Mouse (Mus musculus) stomach, embryonic 14.5 days (tissue): Measurements from ENCODE around the gene Zbtb41. TPM values are rescaled to one million over a fixed set of nuclear protein-coding genes. Genes with fewer than 3 reads are reported as not detected.

Experiments
- ATAC-seq: fragments of 200-750 bp; cut with Nextera tagmentation; 2 replicates; pipeline ENCODE4 v1.8.0; 2017; ENCODE audit warnings: low read depth, moderate TSS enrichment; ENCODE audit not compliant: insufficient number of reproducible peaks, insufficient read depth, low FRiP score
- H3K27ac ChIP-seq: fragments of 300-500 bp; sonication (generic); 2 replicates; pipeline ENCODE4 v1.5.1; 2014; ENCODE audit warnings: mild to moderate bottlenecking, low read length, moderate library complexity, mixed read lengths
- H3K27me3 ChIP-seq: fragments of 300-500 bp; sonication (generic); 2 replicates; pipeline ENCODE4 v1.6.1; 2014; ENCODE audit warnings: low read length, control low read depth, mixed read lengths; ENCODE audit not compliant: control insufficient read depth, insufficient read depth
- H3K36me3 ChIP-seq: fragments of 300-500 bp; sonication (generic); 2 replicates; pipeline ENCODE4 v1.6.1; 2014; ENCODE audit warnings: mild to moderate bottlenecking, control low read depth, low read length, moderate library complexity, mixed read lengths; ENCODE audit not compliant: control insufficient read depth, insufficient read depth
- H3K4me1 ChIP-seq: fragments of 300-500 bp; sonication (generic); 2 replicates; pipeline ENCODE4 v1.6.1; 2014; ENCODE audit warnings: low read length, control low read depth, mixed read lengths; ENCODE audit not compliant: control insufficient read depth, insufficient read depth
- H3K4me2 ChIP-seq: fragments of 300-500 bp; sonication (generic); replicated peaks from 2 replicates; pipeline ENCODE4 v1.6.1; 2014; ENCODE audit warnings: low read depth, low read length, control low read depth
- H3K4me3 ChIP-seq: fragments of 300-500 bp; sonication (generic); 2 replicates; pipeline ENCODE4 v1.5.1; 2014; ENCODE audit warnings: low read depth, low read length, control low read depth
- H3K9ac ChIP-seq: fragments of 300-500 bp; sonication (generic); replicated peaks from 2 replicates; pipeline ENCODE4 v1.6.1; 2014; ENCODE audit warnings: low read depth, mild to moderate bottlenecking, control low read depth, low read length, moderate library complexity, mixed read lengths
- H3K9me3 ChIP-seq: fragments of 300-500 bp; sonication (generic); 2 replicates; pipeline ENCODE4 v1.6.1; 2016; ENCODE audit warnings: low read depth, low read length, control low read depth; ENCODE audit not compliant: control insufficient read depth
- WGBS: fragments of 180-500 bp; shearing (Covaris S2); extraction: QIAGEN DNeasy Blood & Tissue Kit; methylation state at CpG from one replicate; pipeline ENCODE4 v1.1.7; 2014; 5-methylcytosine and 5-hydroxymethylcytosine counted together
- polyA plus RNA-seq: library from polyadenylated mRNA; unstranded; fragments of >200 nt; fragmentation: Nextera tagmentation; extraction: Ambion mirVana; gene quantifications from 2 replicates; pipeline ENCODE4 v1.2.1, GENCODE M21; 2014

Gene Zbtb41
- polyA plus RNA-seq, 1 experiment from 2014 or later = 16.5 TPM

GRCm38 (mm10) chr1:139495408-139495807, 73.3 kb downstream of the Zbtb41 start:
- ATAC-seq = no peak
- Histone ChIP-seq H3K27me3 (no peaks in the 10 kb centered on the region), H3K27ac (no peak overlapping the region), H3K9ac (no peak overlapping the region), H3K36me3 (peaks cover 24% of the 10 kb centered on the region), H3K9me3 (no peaks in the 10 kb centered on the region), H3K4me1 (no peaks in the 10 kb centered on the region), H3K4me3 (no peak overlapping the region), H3K4me2 (no peak overlapping the region)
- WGBS = 90% methylated on average over 2 of the region's 2 CpGs

GRCm38 (mm10) chr1:139496212-139496611, 74.1 kb downstream of the Zbtb41 start:
- ATAC-seq = no peak
- no peak overlapping the region for H3K4me3 ChIP-seq
- H3K9me3 ChIP-seq = no peaks in the 10 kb centered on the region
- H3K4me2 ChIP-seq = no peak overlapping the region
- peaks cover 17% of the 10 kb centered on the region for H3K36me3 ChIP-seq
- H3K27ac ChIP-seq = no peak overlapping the region
- H3K4me1 ChIP-seq = no peaks in the 10 kb centered on the region
- H3K27me3 ChIP-seq = no peaks in the 10 kb centered on the region
- 84% methylated on average over 3 of the region's 3 CpGs for WGBS
- H3K9ac ChIP-seq = no peak overlapping the region

GRCm38 (mm10) chr1:139499751-139500150, 77.7 kb downstream of the Zbtb41 start:
- Histone ChIP-seq H3K9ac (no peak overlapping the region), H3K27me3 (no peaks in the 10 kb centered on the region), H3K36me3 (no peaks in the 10 kb centered on the region), H3K4me2 (no peak overlapping the region), H3K9me3 (no peaks in the 10 kb centered on the region), H3K4me1 (no peaks in the 10 kb centered on the region), H3K27ac (no peak overlapping the region), H3K4me3 (no peak overlapping the region)
- ATAC-seq = no peak

- WGBS = 77% methylated on average over 3 of the region's 3 CpGs
- ATAC-seq = no peak
- H3K4me1 ChIP-seq = no peaks in the 10 kb centered on the region
- no peaks in the 10 kb centered on the region for H3K9me3 ChIP-seq
- no peak within 1 kb of the TSS for H3K4me3 ChIP-seq
- no peak within 1 kb of the TSS for H3K9ac ChIP-seq
- no peaks in the 10 kb centered on the region for H3K36me3 ChIP-seq
- no peaks in the 10 kb centered on the region for H3K27me3 ChIP-seq
- H3K4me2 ChIP-seq = no peak within 1 kb of the TSS
- no peak within 1 kb of the TSS for H3K27ac ChIP-seq
Measured at GRCm38 (mm10) chr1:139501258-139501752, 79.2 kb downstream of the Zbtb41 start, which contains the start of gene F13b. F13b (plus strand) TSS chr1:139501702.

Other genes with a start within 250 kb of the Zbtb41 start
- gene Crb1, start 45.2 kb upstream of the Zbtb41 start, polyA plus RNA-seq = 0.10 and 0.32 TPM in 2 replicates
- 23.1 and 23.3 TPM in 2 replicates for gene Aspm, start 32.5 kb downstream of the Zbtb41 start, polyA plus RNA-seq
- gene F13b, start 79.4 kb downstream of the Zbtb41 start, polyA plus RNA-seq = not detected in 2 replicates
- gene Cfhr1, start 138.0 kb downstream of the Zbtb41 start, polyA plus RNA-seq = not detected in 2 replicates